Mouse (Mus musculus) olfactory bulb, adult 2 months (tissue): ENCODE data around the gene Apaf1. TPM values are rescaled to one million over a fixed set of nuclear protein-coding genes. Genes with fewer than 3 reads are reported as not detected.

Experiments
- H3K27ac ChIP-seq: fragments of 200-500 bp; 2 replicates; pipeline ENCODE4 v1.5.1; 2012; ENCODE audit warnings: low read depth, low read length; ENCODE audit not compliant: insufficient read depth
- H3K4me1 ChIP-seq: fragments of 200-500 bp; 2 replicates; pipeline ENCODE4 v1.6.1; 2012; ENCODE audit warnings: low read length; ENCODE audit not compliant: control insufficient read depth, insufficient read depth
- H3K4me3 ChIP-seq: fragments of 200-500 bp; 2 replicates; pipeline ENCODE4 v1.5.1; 2012; ENCODE audit warnings: mild to moderate bottlenecking, low read depth, low read length, moderate library complexity; ENCODE audit not compliant: insufficient read depth
- CTCF ChIP-seq: fragments of 200-500 bp; IDR thresholded peaks from 2 replicates; pipeline ENCODE4 v1.5.1; 2012; ENCODE audit warnings: low read depth, mild to moderate bottlenecking, low read length, moderate library complexity; ENCODE audit not compliant: insufficient read depth
- POLR2A ChIP-seq: fragments of 200-500 bp; IDR thresholded peaks from 2 replicates; pipeline ENCODE4 v1.6.1; 2012; ENCODE audit warnings: mild to moderate bottlenecking, low read depth, low read length, moderate library complexity; ENCODE audit not compliant: insufficient read depth
- WGBS: fragments of 180-500 bp; shearing (Covaris S2); methylation state at CpG from one replicate; pipeline ENCODE4 v1.1.7; 2018; 5-methylcytosine and 5-hydroxymethylcytosine counted together
- polyA plus RNA-seq: library from polyadenylated mRNA; stranded (reverse); fragments of >200 nt; gene quantifications from 2 replicates; pipeline ENCODE4 v1.2.4, GENCODE M21; 2012; ENCODE audit warnings: low replicate concordance; ENCODE audit not compliant: missing spikeins, insufficient read depth, insufficient read length

The Apaf1 gene
- polyA plus RNA-seq, 1 experiment: not detected

GRCm38 (mm10) chr10:91092812-91093211 lies 10.2 kb upstream of the Apaf1 start:
- Histone ChIP-seq H3K4me1 (peaks cover 4% of the 10 kb centered on the region; the same call in 1 of the 2 replicates), H3K27ac (peak overlapping the region; percentile 44), H3K4me3 (no peak overlapping the region)
- WGBS: 54% methylated on average over 4 of the region's 4 CpGs
- TF ChIP-seq POLR2A (no peak), CTCF (no peak)

GRCm38 (mm10) chr10:91083393-91083927 lies 890 bp upstream of the Apaf1 start:
- Histone ChIP-seq H3K27ac (no peak overlapping the region), H3K4me3 (peak overlapping the region; percentile 83), H3K4me1 (no peaks in the 10 kb centered on the region)
- TF ChIP-seq POLR2A (no peak), CTCF (no peak)
- WGBS: 26% methylated on average over 12 of the region's 12 CpGs

- TF ChIP-seq CTCF: no peak
- TF ChIP-seq POLR2A: no peak
- Histone ChIP-seq H3K4me1 (no peaks in the 10 kb centered on the region), H3K27ac (no peak overlapping the region), H3K4me3 (peak overlapping the region; percentile 83)
- under 1% methylated on average over 27 of the region's 27 CpGs for WGBS
Measured at GRCm38 (mm10) chr10:91081959-91082507, 537 bp downstream of the Apaf1 start.

- 86% methylated on average over 5 of the region's 5 CpGs for WGBS
- Histone ChIP-seq H3K4me3 (no peak overlapping the region), H3K27ac (no peak overlapping the region), H3K4me1 (no peaks in the 10 kb centered on the region)
- TF ChIP-seq POLR2A (no peak), CTCF (no peak)
Measured at GRCm38 (mm10) chr10:91080540-91080939, 2.0 kb downstream of the Apaf1 start.

GRCm38 (mm10) chr10:91076667-91077066 lies 5.9 kb downstream of the Apaf1 start:
- TF ChIP-seq CTCF (no peak), POLR2A (no peak)
- no peaks in the 10 kb centered on the region for H3K4me1 ChIP-seq
- no peak overlapping the region for H3K4me3 ChIP-seq
- no peak overlapping the region for H3K27ac ChIP-seq
- 79% methylated on average over 2 of the region's 2 CpGs for WGBS

- Histone ChIP-seq H3K4me1 (no peaks in the 10 kb centered on the region), H3K27ac (no peak overlapping the region), H3K4me3 (no peak overlapping the region)
- TF ChIP-seq POLR2A (no peak), CTCF (no peak)
- 68% methylated on average over 3 of the region's 3 CpGs for WGBS
Measured at GRCm38 (mm10) chr10:91073345-91073744, 9.2 kb downstream of the Apaf1 start.

GRCm38 (mm10) chr10:91071768-91072167 lies 10.8 kb downstream of the Apaf1 start:
- TF ChIP-seq CTCF (no peak), POLR2A (no peak)
- WGBS: 29% methylated on average over 1 of the region's 1 CpGs
- H3K4me3 ChIP-seq: no peak overlapping the region
- no peak overlapping the region for H3K27ac ChIP-seq
- H3K4me1 ChIP-seq: no peaks in the 10 kb centered on the region

- no peak for TF ChIP-seq POLR2A
- WGBS: 96% methylated on average over 6 of the region's 6 CpGs
- peaks cover 3% of the 10 kb centered on the region; the same call in 1 of the 2 replicates for H3K4me1 ChIP-seq
Measured at GRCm38 (mm10) chr10:91062355-91062754, 20.2 kb downstream of the Apaf1 start.

GRCm38 (mm10) chr10:91060742-91061141 lies 21.8 kb downstream of the Apaf1 start:
- TF ChIP-seq POLR2A: no peak
- TF ChIP-seq CTCF: no peak
- H3K4me1 ChIP-seq: peaks cover 3% of the 10 kb centered on the region; the same call in 1 of the 2 replicates
- WGBS: 31% methylated on average over 5 of the region's 5 CpGs
- no peak overlapping the region for H3K4me3 ChIP-seq
- no peak overlapping the region for H3K27ac ChIP-seq

More at GRCm38 (mm10) chr10:91062355-91062754, 20.2 kb downstream of the Apaf1 start:
- no peak overlapping the region for H3K27ac ChIP-seq
- H3K4me3 ChIP-seq: no peak overlapping the region

GRCm38 (mm10) chr10:91052734-91053133 lies 29.8 kb downstream of the Apaf1 start:
- no peaks in the 10 kb centered on the region for H3K4me1 ChIP-seq
- H3K4me3 ChIP-seq: no peak overlapping the region
- H3K27ac ChIP-seq: no peak overlapping the region
- TF ChIP-seq POLR2A (no peak), CTCF (no peak)
